Mouse (Mus musculus): ENCODE measurements around the gene Agtrap.
A peak's percentile ranks its signal among the peaks of the same experiment; 100 is the strongest.

The Agtrap gene

DNA sequence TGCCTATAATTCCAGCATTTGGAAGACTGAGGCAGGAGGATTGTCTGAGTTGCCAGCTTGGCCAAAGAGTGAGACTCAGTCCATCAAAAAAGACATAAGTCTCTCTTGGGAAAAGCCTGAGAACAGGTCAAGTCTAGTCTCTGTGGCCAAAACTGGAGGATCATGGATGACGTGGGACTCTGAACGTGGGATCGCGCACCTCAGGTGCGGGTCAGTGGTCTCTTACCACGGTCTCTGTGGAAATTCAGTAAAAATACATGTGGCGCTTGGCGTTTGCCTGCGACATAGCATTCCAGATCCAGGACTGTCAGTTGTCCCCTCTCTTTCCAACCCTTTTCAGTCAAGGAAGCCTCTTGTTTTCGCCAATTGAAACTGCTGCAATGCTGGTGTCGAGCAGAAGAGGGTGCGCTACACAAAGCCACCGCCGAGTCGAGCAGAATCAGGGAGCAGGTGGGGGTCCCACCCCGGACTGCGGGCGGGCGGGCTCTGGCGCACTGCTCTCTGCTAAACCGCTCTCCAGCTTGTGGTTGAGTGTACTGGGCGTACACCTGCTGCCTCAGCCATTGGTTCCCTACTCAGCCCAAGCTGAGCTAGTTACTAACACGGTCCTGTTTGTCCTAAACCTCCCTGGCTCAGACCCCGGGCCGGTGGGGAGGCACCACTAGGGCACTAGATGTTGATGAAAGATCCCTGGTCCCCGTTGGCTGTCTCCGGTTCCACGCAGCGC lies 14.1 kb upstream of the Agtrap start:
- DNase-seq, result peak; percentile 51

DNA sequence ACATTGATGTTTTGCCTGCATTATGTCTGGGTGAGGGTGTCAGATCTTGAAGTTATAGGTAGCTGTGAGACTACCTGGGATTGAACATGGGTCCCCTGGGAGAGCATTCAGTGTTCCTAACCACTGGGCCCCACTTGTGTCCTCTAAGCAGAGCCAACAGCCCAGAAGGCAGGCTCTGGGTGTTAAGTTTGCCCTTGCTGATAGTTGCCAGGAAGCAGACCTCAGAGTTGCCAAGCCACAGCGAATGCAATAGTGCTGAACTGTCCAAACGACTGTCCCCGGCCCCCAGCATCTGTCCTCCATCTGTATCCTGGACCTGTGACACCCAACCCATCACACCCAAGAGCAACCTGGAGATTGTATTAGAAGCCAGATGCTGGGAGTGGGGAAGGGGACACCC lies 10.8 kb upstream of the Agtrap start:
- DNase-seq, result no peak

DNA sequence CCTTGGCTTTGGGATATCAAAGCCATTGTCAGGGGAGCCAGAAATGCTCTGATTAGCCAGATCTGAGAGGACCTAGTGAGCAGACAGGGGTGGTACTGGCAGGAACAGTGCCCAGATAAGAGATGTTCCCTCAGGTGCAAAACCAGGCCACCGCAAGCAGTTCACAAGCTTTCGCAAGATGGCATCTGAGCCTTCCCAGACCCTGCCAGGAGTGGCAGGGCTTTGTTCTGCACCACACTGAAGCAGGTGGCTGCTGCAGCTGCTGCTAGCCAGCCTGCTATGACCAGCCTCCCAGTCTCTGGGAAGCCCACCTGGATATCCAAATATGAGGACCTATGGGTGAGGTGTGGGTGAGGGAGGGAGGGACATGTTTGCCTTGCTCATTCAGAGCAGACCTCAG lies 10.1 kb upstream of the Agtrap start:
- DNase-seq, result no peak

DNA sequence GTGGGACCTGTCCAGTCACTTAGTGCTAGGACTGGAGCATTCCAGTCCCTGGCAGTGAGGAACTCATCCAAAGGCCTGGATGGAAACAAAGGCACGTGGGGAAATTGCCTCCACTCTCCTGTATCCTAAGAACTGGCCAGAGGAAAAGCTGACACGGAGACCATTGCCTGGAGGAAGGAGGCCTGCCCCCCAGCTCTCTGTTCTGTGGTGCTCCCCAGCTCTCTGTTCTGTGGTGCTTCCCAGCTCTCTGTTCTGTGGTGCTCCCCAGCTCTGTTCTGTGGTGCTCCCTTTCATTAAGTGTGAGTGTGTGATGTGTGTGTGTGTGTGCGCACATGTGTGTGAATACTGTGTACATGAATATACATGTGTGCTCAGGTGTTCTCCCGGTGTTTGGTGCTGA lies 7.2 kb upstream of the Agtrap start:
- no peak for DNase-seq

DNA sequence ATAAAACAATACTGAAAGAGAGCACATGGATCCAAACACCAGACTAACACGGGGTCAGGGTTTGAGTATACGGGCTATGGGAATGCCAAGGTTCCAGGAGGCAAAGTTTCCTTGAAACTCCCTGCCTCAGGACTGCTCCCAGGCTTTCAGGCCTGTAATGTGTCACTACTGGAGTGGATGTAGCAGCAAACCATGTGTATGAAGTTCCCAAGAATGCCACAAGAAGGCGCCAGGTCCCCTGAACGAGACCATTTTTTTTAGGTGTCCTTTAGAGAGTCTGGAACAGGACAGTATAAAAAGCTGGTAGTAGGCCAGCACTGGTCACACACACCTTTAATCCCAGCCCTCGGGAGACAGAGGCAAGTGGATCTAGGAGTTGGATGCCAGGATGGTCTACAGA lies 6.3 kb upstream of the Agtrap start:
- DNase-seq, result no peak

DNA sequence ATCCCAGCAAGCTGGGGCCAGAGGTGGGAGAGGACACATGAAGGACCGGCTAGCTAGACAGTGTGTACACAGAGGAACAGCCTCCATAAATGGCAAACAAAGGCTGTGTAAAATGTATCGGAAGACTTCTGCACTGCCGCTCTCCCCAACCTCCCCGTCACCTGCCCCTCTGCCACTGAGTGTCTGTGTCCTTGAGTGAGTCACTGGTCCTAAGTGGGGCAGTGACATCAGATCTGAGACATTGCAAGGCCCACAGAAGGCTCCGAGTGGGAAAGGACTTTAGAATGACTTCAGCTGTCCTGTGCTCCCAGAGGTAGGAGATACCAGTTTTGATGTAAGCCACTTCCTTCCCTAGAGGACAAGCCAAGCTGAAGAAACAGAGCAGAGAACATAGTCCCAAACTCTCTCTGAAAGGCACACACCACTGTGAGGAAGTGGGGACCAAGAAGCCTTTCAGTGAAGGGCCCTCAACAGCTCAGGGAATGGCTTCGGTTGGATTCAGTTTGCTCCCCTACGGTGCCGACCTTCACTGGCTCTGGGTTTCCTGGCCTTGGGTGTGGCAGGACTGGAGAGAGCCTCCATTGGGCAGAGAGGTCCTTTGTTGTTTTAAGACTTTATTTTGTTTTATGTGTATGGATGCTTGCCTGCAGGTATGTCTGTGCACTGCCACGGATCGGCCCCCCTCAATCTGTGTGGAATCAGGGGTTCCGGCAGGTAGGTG lies 4.9 kb upstream of the Agtrap start:
- no peak for DNase-seq

DNA sequence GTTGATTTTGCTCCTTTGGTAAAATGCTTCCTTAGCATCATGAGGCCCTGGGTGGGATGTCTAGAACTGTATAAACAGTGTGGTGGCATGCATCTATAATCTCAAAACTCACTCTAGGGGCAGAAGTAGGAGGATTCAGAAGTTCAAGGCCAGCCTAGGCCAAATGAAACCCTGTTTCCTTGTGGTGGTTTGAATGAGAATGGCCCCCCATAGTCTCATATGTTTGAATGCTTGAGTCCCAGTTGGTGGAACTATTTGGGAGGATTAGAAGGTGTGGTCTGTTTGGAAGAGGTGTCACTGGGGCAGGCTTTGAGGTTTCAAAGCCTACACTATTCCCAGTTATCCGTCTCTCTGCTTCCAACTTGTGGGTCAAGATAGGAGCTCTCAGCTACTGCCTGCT lies 3.4 kb upstream of the Agtrap start:
- DNase-seq, result no peak

DNA sequence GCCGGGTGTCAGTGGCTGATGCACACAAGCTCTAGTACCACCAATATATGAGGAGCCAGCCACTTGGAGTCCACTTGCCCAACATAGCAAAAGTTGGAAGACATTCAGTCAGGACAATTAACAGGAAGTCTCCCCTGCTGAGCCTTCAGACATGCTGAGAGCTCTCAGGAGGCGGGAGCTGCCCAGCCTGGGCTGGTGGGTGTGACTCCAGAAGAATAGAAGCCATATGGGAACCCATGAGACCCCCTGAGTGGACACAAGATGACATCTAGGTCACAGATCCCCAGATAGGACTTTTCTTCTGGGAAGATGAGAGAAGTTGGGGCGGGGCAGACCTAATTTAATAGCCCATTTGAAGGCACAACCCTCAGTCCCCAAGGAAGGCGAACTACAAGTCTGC lies 1.3 kb upstream of the Agtrap start:
- DNase-seq, result no peak

DNA sequence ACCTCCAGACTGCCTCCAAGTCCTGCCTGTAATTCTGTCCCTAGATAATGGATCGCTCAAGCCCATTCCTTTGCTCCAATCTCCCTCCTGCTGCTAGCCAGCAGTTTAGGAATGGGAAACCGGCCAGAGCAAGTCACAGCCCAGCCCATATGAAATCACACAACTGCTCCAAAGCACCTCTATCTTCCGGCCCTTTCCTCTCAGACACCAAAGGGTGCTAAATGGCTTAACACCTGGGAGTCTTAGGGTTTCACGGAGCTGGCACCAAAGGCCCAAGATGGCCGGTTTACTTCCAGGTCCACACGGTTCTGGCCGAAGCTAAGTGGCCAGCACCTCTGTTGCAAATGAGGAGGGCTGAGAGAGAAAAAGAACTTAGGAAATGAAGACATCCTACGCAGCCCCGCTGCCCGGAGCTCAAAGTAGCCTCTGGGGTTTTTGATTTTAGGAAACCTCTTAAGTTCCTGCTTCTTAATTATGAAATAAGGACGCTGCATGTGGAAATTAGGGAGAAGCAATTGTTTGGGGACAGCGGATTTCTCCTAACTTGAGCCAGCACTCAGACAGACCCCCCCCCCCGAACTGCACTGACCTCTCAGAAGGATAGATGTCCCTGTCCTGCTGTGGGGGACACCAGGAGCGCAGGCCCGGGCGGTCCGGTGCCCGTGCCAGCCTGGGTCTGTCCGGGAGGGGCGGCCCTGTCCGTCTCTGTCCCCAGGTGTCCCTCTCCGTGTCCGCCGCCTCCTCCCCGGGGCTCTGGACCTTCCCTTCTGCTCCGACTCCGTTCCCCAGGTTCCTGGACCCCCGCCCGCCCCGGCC lies 532 bp downstream of the Agtrap start:
- no peak for DNase-seq

DNA sequence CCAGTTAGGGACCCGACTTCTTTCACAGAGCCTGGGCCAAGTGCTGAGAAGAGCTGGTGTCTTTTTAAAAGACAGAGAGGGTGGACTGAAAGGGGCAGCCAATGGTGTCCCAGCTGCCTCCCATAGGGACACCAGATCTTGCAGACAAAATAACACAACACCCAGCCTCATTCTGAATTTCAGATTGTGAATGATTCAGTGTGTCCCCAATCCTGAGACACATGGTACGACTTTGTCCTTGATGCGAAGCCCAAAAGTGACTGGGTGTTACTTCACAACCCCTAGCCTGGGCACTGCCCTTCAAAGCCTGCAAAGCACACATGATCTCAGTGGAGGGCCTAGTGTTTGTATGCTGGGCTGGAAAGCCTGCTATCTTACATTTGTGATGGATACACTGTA lies 1.9 kb downstream of the Agtrap start:
- DNase-seq, result no peak

DNA sequence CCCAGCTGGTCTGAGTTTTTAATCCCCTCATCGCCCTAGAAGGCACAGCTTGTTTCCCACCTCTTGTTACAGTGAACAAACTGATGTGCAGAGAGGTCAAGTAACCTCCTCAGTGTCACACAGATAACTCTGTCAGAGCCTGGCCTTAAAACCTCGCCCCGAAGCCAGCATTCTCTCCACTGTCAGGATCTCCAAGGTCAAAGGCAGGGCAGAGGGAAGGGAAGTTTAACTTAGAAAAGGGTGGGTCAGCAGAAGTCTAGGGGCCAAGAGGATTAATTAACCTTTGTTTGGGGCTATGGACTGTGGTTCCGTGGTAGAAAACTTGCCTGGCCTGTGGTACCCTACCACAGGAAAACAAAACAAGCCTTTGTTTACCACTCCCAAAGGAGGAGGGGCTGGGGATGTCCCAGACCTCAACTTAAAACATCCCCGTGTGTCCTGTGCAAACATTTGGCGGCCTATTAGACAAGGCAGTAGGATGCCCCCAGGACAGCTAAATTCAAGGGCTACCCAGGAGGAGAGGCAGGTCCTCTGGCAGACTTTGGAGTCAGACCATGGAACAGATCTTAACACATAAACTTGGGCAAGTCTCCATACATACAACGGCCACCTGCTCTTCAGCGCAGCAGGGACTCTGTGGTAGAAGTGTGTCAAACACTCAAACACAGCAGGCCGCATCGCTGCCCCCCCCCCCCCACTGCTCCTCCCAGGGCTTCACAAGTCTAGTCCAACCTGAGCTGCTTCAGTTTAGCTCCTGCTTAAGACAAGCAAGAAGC lies 2.5 kb downstream of the Agtrap start:
- no peak for DNase-seq

DNA sequence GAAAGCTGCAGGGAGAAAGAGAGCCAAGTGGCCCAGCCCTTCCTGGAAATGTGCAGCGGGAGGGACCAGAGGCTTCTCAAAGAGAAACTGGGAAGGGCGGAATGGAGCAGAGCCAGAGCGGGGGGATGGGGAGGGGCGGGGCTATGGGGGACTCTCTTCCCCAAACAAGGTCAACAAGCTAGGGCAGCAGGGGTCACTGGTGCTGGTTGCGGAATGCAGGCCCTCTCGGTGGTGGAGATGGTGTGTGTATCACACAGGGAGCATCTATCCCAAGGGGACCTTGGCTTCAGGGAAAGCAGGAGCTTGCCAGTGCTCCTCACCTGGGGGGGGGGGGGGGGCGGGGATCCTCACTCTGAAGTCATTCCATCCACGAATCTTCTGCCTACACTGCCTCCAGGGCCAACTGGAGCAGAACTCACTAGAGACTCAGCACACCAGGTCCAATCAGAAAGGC lies 3.5 kb downstream of the Agtrap start:
- DNase-seq, result peak; percentile 69

DNA sequence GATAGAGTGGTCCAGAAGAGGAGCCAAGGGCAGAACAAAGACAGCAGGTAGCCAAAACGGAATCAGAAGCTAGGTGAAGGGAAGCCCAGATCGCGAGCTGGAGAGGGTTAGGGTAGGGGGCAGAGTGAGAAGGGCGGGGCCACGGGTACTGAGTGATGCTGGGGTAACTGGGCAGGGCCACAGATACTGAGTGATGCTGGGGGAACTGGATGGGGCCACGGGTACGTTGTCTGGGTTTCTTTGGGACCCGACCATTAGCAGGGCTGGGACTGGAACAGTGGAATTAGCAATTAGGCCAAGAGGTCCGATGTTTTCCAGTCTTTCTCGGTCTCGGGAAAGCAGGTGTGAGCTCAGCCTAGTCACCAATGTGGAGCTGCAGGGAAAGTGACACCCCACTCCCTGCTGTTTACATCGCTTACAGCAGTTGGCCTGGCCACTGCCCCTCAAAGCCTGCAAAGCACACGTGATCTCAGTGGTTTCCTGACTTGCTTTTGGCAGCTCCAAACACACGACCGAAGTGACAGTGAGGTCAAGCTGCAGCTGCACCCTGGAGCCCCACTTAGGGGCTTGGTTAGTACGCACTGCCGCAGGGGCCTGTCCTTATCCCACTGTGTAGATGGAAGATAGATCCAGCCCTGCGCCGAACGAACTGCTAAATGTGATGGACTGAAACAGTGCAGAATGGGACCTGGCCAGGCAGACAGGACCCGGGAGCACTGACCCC lies 4.5 kb downstream of the Agtrap start:
- peak; percentile 40 for DNase-seq

DNA sequence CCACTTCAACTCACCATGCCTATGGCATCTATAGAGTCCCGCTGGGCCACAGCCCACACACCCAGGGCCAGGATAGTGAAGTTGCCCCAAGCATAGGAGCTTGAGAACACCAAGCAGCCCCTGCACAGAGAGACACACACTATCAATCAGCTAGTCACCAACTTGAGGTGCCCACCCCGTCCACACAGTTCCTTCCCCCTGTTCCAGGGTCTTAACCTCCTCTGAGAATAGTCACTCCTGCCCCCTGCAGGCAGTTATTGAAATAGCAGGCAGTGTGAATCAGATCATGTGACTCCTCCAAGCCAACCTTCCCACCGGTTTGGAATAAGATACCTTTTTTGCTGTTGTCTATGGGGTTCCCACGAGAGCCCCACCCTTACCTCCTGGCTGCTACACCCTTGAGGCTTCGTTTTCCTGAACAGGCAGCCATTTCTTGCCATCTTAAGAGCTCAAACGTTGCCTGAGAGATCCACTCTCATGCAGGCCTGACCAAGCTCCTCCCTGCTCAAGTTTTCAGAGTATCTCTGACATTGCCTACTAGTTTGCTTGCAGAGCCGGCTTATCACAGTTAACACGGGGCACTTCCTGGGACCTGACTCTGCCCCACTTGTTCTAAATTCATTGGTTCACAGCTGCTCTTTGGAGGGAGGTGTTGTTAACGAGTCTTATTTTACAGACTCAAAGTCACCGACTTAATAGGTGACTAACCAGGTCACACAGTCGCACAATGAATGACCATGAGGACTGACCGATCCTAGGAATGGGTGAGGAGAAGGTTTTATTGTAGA lies 5.4 kb downstream of the Agtrap start:
- peak; percentile 83 for DNase-seq

DNA sequence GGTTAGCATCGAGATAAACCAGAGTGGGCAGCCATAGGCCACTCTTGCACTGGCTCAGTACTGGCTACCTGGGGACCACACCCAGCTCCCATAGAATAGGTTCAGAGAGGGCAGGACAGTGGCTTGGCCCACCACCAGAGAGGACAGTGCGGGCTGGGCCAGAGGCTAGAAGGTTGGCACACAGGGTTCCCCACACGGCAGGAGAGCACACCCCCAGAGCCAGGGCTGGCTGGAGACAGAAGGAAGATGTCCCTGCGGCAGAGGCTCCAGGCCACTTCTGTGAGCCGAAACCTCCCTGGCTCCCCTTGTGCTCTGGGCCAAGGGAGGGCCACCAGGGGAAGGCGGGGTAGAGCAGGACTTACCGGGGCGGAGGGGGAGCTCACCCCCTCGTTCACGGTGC lies 6.6 kb downstream of the Agtrap start:
- no peak for DNase-seq

DNA sequence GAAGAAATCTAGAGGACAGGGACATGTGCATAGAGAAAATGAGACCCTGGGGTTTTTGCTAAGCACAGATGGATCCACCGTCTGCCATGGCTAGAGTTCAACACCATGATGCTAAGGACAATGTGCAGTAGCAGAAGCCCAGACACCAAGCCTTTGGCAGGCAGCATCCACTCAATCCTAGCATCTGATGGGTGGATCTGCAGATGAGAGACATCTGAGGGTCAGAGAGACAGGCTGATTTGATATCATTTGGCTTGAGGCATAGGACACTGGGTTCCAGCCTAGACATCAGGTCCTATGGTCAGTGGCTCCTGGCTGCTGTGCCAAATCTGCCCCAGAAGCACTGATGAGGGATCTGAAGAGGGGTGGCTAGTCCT lies 7.2 kb downstream of the Agtrap start:
- no peak for DNase-seq

DNA sequence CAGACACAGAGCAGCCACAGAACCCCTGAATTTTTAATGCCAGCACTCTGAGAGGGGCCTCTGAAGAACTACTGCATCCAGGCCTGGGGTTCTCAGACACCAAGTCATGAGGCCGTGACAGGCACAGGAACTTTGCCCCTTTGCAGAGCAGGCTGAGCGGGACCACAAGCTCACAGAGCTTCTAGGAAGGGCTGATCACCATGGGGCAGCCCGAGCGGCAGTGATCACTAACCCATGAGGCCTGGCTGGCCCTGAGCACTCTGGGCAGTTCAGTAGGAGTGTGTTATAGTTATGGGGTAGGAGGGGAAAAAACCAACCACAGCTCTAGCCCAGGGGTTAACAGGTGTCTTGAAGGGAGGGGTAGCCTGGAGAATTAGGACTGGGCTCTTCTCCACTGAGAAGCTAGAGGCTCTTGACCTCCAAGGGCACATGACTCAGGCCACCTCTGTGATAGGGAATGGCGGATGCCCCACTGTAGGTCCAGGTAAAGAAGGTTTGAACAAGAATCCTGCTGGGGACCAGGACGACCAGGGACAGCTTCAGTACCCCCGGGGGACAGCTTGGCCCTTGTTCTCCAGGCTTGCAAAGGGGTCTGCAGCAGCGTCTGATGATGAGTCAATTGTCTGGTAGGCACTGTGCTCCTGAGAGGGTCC lies 7.8 kb downstream of the Agtrap start:
- no peak for DNase-seq

DNA sequence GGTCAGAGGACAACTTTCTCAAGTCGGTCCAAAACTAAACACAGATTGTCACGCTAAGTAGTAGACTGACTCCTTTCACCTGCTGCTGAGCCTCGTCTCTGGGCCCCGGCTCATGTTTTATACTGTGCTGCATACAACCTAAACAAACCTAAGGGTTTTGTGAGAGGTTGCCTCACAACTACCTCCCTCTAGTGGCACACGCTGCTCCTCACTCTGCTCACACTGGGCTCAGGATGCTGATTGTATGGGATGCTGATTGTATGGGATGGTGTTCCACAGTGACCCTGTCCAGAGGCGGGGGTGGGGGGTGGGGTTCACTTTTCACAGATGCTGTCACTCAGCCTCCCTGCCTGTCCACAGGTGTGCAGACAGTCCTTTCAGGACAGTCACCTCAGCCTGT lies 8.6 kb downstream of the Agtrap start:
- no peak for DNase-seq

DNA sequence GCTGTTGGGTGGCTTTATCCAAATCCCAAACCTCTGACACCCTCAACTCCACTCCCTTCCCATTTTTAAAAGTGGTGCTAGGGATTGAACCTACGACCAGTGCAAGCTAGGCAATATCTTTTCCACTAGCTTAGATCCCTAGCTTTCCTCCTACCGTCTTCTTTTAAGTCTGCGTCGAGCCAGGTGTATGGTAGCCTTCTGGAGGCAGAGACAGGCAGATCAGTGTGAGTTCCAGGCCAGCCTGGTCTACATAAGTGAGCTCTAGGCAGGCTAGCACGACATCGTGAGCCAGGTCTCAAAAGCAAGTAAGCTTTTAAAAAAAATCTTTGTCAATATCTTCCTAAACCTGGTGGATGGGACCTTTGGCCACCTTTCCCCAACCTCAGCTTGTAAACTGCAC lies 11.9 kb downstream of the Agtrap start:
- DNase-seq, result no peak

DNA sequence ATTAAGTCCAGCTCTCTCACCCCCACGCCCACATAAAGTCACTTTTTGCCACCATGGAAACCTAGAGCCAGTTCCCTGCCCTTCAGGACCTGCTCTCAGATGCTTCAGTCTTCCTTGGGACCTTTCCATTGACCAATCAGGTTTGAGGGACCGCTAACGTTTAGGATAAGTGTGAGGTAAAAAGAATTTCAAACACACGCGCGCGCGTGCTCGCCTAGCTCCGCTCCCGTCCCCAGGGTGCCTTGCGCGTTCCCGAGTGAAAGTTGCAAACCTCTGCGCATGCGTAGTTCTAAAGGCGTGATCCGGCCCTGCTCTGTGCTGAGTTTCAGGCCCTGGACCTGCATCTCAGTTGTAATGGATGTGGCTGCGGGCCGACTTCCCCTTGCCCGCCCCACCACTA lies 12.6 kb downstream of the Agtrap start:
- DNase-seq, result peak; percentile 76

Measured in liver (tissue).